Mouse (Mus musculus) heart, adult 2 months (tissue): Measurements from ENCODE around the gene Smug1. TPM values are rescaled to one million over a fixed set of nuclear protein-coding genes. Genes with fewer than 3 reads are reported as not detected.

Source experiments
- DNase-seq, 2 experiments: peaks; one replicate each; pipeline ENCODE4 v3.0.0; 2021
- H3K27ac ChIP-seq: fragments of 200-600 bp; 2 replicates; pipeline ENCODE4 v1.8.1; 2022
- H3K27me3 ChIP-seq: fragments of 200-500 bp; 2 replicates; pipeline ENCODE4 v1.6.1; 2012; ENCODE audit warnings: mild to moderate bottlenecking, low read length, inconsistent platforms, mixed read lengths; ENCODE audit not compliant: control insufficient read depth, insufficient read depth
- H3K36me3 ChIP-seq: fragments of 200-500 bp; 2 replicates; pipeline ENCODE4 v1.6.1; 2012; ENCODE audit warnings: low read length, inconsistent platforms; ENCODE audit not compliant: control insufficient read depth, insufficient read depth
- H3K4me1 ChIP-seq: fragments of 200-500 bp; 2 replicates; pipeline ENCODE4 v1.6.1; 2011; ENCODE audit warnings: low read length; ENCODE audit not compliant: control insufficient read depth, insufficient read depth
- H3K4me3 ChIP-seq: fragments of 200-600 bp; 2 replicates; pipeline ENCODE4 v1.8.1; 2022
- H3K79me2 ChIP-seq: fragments of 200-500 bp; replicated peaks from 2 replicates; pipeline ENCODE4 v1.6.1; 2012; ENCODE audit warnings: mild to moderate bottlenecking, inconsistent platforms, low read length, moderate library complexity, mixed read lengths; ENCODE audit not compliant: control insufficient read depth, insufficient read depth
- H3K9ac ChIP-seq: fragments of 200-500 bp; 2 replicates; pipeline ENCODE4 v1.6.1; 2012; ENCODE audit warnings: low read depth, mild to moderate bottlenecking, control low read depth, inconsistent platforms, low read length, mixed read lengths
- CTCF ChIP-seq: fragments of 200-600 bp; IDR thresholded peaks from 2 replicates; pipeline ENCODE4 v1.8.1; 2022; ENCODE audit warnings: antibody characterized with exemption, mild to moderate bottlenecking, moderate library complexity
- EP300 ChIP-seq: fragments of 200-500 bp; IDR thresholded peaks from 2 replicates; pipeline ENCODE4 v1.6.1; 2011; ENCODE audit warnings: low read depth, low read length, control low read depth; ENCODE audit not compliant: insufficient read depth
- POLR2A ChIP-seq: fragments of 200-500 bp; IDR thresholded peaks from 2 replicates; pipeline ENCODE4 v1.6.1; 2011; ENCODE audit warnings: mild to moderate bottlenecking, low read depth, low read length, control low read depth; ENCODE audit not compliant: insufficient read depth
- WGBS: fragments of 180-500 bp; shearing (Covaris S2); methylation state at CpG from one replicate; pipeline ENCODE4 v1.1.7; 2018; 5-methylcytosine and 5-hydroxymethylcytosine counted together
- intact Hi-C: fragments of 180-260 bp; cut with DNase I; formaldehyde crosslinking; loops from one replicate; pipeline ENCODE4 v1.15.1; 2025
- polyA plus RNA-seq: library from polyadenylated mRNA; depleted of rRNA; stranded (reverse); fragments of >200 nt; gene quantifications from 2 replicates; pipeline ENCODE4 v1.2.3, GENCODE M21; 2012
- total RNA-seq, 2 experiments: library from RNA; stranded (reverse); gene quantifications; 2 replicates each; pipeline ENCODE4 v1.2.3; 2021

Smug1 gene
- total and polyA plus RNA-seq, 3 experiments = 13.3 to 15.2 (median 13.9) TPM

GRCm38 (mm10) chr15:103165379-103165778 lies 1.5 kb downstream of the Smug1 start:
- peak; percentile 85 to 86 for DNase-seq
- Histone ChIP-seq H3K79me2 (no peaks in the 10 kb centered on the region), H3K27me3 (peaks cover 8% of the 10 kb centered on the region), H3K4me1 (peaks cover 3% of the 10 kb centered on the region), H3K36me3 (no peaks in the 10 kb centered on the region), H3K9ac (peak overlapping the region; percentile 38; the same call in 1 of the 2 replicates), H3K4me3 (no peak overlapping the region), H3K27ac (no peak overlapping the region)
- WGBS = 1% methylated on average over 13 of the region's 13 CpGs
- intact Hi-C loops = loop anchor here (1.0 to 2.0 kb wide), 2 partner anchors 152 to 179 kb away; no protein-coding TSS in a partner anchor
- TF ChIP-seq EP300 (peak; percentile 72), POLR2A (no peak), CTCF (peak; percentile 99; the same call in 1 of the 2 replicates)

- DNase-seq = peak; percentile 89 to 92
- WGBS = 9% methylated on average over 25 of the region's 25 CpGs
- peaks cover 3% of the 10 kb centered on the region for H3K4me1 ChIP-seq
Observed at GRCm38 (mm10) chr15:103163182-103163919, 3.5 kb downstream of the Smug1 start.

DNA sequence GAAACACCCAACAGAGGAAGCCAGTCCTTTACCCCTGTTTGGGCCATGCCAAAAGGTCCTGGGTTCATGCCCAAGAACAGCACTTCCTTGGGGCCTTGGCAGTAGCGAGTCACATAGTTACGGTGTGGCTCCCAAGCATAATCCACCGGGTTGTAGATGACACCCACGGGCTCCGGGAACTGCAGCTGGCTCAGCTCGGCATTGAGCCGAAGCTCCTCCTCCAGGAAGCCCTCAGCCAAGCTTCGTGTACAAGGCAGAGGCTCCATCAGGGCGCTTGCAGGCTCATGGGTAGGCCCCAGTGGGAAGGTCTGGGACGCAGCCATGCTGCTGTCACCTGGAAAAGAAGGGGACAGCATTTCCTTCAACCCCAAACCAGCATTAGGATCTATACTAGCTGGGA lies 9.3 kb downstream of the Smug1 start:
- Histone ChIP-seq H3K4me1 (no peaks in the 10 kb centered on the region), H3K79me2 (no peaks in the 10 kb centered on the region), H3K27me3 (no peaks in the 10 kb centered on the region), H3K36me3 (no peaks in the 10 kb centered on the region), H3K4me3 (no peak overlapping the region), H3K27ac (no peak overlapping the region), H3K9ac (no peak overlapping the region)
- no peak for DNase-seq
- TF ChIP-seq POLR2A (no peak), EP300 (no peak), CTCF (no peak)
- intact Hi-C loops = no loop called here
- WGBS = 77% methylated on average over 10 of the region's 10 CpGs

More at GRCm38 (mm10) chr15:103163182-103163919, 3.5 kb downstream of the Smug1 start:
- H3K4me3 ChIP-seq = peak overlapping the region; percentile 77
- no peaks in the 10 kb centered on the region for H3K79me2 ChIP-seq
- H3K9ac ChIP-seq = peak overlapping the region; percentile 74
- TF ChIP-seq CTCF (no peak), POLR2A (peak; percentile 76), EP300 (0 out of 2 replicates have a peak, but pooled peaks have one; percentile 41)
- H3K27ac ChIP-seq = peak overlapping the region; percentile 65
- H3K36me3 ChIP-seq = no peaks in the 10 kb centered on the region
- intact Hi-C loops = no loop called here
- H3K27me3 ChIP-seq = no peaks in the 10 kb centered on the region

GRCm38 (mm10) chr15:103156890-103157289 lies 10.0 kb downstream of the Smug1 start:
- Histone ChIP-seq H3K27me3 (no peaks in the 10 kb centered on the region), H3K79me2 (no peaks in the 10 kb centered on the region), H3K27ac (no peak overlapping the region), H3K4me3 (no peak overlapping the region), H3K36me3 (no peaks in the 10 kb centered on the region), H3K9ac (no peak overlapping the region), H3K4me1 (no peaks in the 10 kb centered on the region)
- WGBS = 77% methylated on average over 7 of the region's 7 CpGs
- no peak for DNase-seq
- intact Hi-C loops = no loop called here
- TF ChIP-seq POLR2A = no peak
- TF ChIP-seq CTCF = no peak
- TF ChIP-seq EP300 = no peak

- intact Hi-C loops = no loop called here
- no peaks in the 10 kb centered on the region for H3K4me1 ChIP-seq
- 69% methylated on average over 32 of the region's 32 CpGs for WGBS
- no peaks in the 10 kb centered on the region for H3K27me3 ChIP-seq
- H3K9ac ChIP-seq = no peak overlapping the region
- H3K27ac ChIP-seq = no peak overlapping the region
- H3K79me2 ChIP-seq = no peaks in the 10 kb centered on the region
- no peak for TF ChIP-seq EP300
- no peak overlapping the region for H3K4me3 ChIP-seq
- no peak for DNase-seq
- no peaks in the 10 kb centered on the region for H3K36me3 ChIP-seq
Observed at GRCm38 (mm10) chr15:103155366-103156321, 11.2 kb downstream of the Smug1 start.
